Mouse (Mus musculus): ENCODE measurements at regions not wholly inside any gene's neighbourhood (a gene's known extent, or its start where the extent isn't known, plus 50 kb on each side); places are given as distances from the start of the nearest gene placed in this dataset.

GRCm38 (mm10) chr1:122509580-122509979 is 941.8 kb upstream of the Ddx18 start:
- TF ChIP-seq CTCF (IDR thresholded peaks at IDR 0.05; ENCODE audit: low read depth) (no peak), EP300 (IDR thresholded peaks at IDR 0.05; ENCODE audit: low read depth) (no peak)
